ENCODE assay signal across 30 mouse cellular contexts in the genomic region with DNA sequence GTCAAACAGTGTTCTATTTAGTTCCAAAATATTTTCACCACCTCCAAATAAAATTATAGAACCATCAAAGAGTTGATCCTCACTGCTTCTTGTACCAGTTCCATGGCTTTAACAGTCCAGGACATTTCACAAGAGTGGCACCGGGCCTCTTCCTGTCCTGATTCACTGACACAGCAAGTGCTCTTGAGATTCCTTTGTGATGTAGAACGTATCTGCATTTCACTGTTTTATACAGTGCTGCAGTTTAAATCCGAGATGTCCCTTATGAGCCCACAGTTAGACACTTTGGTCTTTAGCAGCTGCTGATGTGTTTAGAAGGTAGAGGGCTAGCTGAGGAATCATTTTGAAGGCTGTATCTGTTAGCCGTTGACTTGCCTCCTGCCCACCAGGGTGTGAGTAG.
A peak's percentile ranks its signal among the peaks of the same experiment; 100 is the strongest.
DNase-seq lines count a peak whose midpoint lies in the region; ATAC-seq lines count a peak whose summit lies in the region.
"Had no signal": no experiment of that assay in that cellular context is flagged by ENCODE, and none has a peak within 500 bp of the region (broad histone marks: within the 10 kb centered on the region; RNA-seq: fewer than 3 reads in every experiment).

No protein-coding gene starts in this region.

- H3K4me1 ChIP-seq in forebrain, embryonic 10.5 days = peaks cover 32% of the 10 kb centered on the region
- H3K4me1 ChIP-seq in forebrain, embryonic 14.5 days (ENCODE audit: control insufficient read depth, insufficient read depth, low read length) = peaks cover 9% of the 10 kb centered on the region
- peaks cover 38% of the 10 kb centered on the region for H3K4me1 ChIP-seq in hindbrain, embryonic 10.5 days (replicated peaks)
- H3K4me1 ChIP-seq in hindbrain, embryonic 12.5 days = peaks cover 17% of the 10 kb centered on the region
- peaks cover 23% of the 10 kb centered on the region for H3K4me1 ChIP-seq in midbrain, embryonic 12.5 days
- peaks cover 24% of the 10 kb centered on the region for H3K4me1 ChIP-seq in midbrain, embryonic 13.5 days (replicated peaks)
- H3K4me1 ChIP-seq: intestine, embryonic 15.5 days had no signal

- DNase-seq in forebrain, embryonic 10.5 days (ENCODE audit: extremely low spot score, low spot score) = no peak
- no peak for DNase-seq in forebrain, embryonic 14.5 days (ENCODE audit: low spot score)
- DNase-seq in hindbrain, embryonic 10.5 days (ENCODE audit: low spot score) = no peak
- no peak for DNase-seq in frontal cortex, postnatal 10 days (ENCODE audit: low spot score in 2 of 2)
- DNase-seq: adrenal gland, adult 8-10 months; adrenal gland, postnatal 25 days; cerebellum, adult 11-12 months; cerebellum, adult 8-10 months; cerebellum, postnatal 10 days; cerebellum, postnatal 36 days; embryo, embryonic 11 days; forebrain, postnatal 0 days; gastrocnemius, postnatal 25 days; heart, postnatal 14 days; heart, postnatal 4 days had no signal

- no peak overlapping the region for H3K9ac ChIP-seq in forebrain, embryonic 14.5 days (ENCODE audit: low read length)
- no peak overlapping the region for H3K9ac ChIP-seq in hindbrain, embryonic 12.5 days
- H3K9ac ChIP-seq in midbrain, embryonic 12.5 days (replicated peaks) = no peak overlapping the region
- no peak overlapping the region for H3K9ac ChIP-seq in midbrain, embryonic 13.5 days (replicated peaks)
- H3K9ac ChIP-seq: embryonic facial prominence, embryonic 13.5 days; forebrain, embryonic 13.5 days; forebrain, postnatal 0 days; heart, embryonic 12.5 days; heart, embryonic 15.5 days; hindbrain, embryonic 13.5 days; intestine, embryonic 15.5 days had no signal

- peaks cover 89% of the 10 kb centered on the region for H3K27me3 ChIP-seq in forebrain, embryonic 10.5 days (ENCODE audit: poor library complexity, severe bottlenecking)
- peaks cover 15% of the 10 kb centered on the region; the same call in 1 of the 2 replicates for H3K27me3 ChIP-seq in forebrain, embryonic 14.5 days (replicated peaks; ENCODE audit: control insufficient read depth, insufficient read depth, low read length)
- H3K27me3 ChIP-seq in hindbrain, embryonic 10.5 days (ENCODE audit: insufficient read depth, poor library complexity, severe bottlenecking) = peaks cover 60% of the 10 kb centered on the region
- H3K27me3 ChIP-seq in hindbrain, embryonic 12.5 days = peaks cover 17% of the 10 kb centered on the region; the same call in 1 of the 2 replicates
- peaks cover 8% of the 10 kb centered on the region; the same call in 1 of the 2 replicates for H3K27me3 ChIP-seq in midbrain, embryonic 12.5 days
- peaks cover 18% of the 10 kb centered on the region; the same call in 1 of the 2 replicates for H3K27me3 ChIP-seq in midbrain, embryonic 13.5 days
- H3K27me3 ChIP-seq: heart, embryonic 12.5 days; heart, embryonic 15.5 days; intestine, embryonic 15.5 days had no signal

- no peaks in the 10 kb centered on the region for H3K9me3 ChIP-seq in forebrain, embryonic 10.5 days
- H3K9me3 ChIP-seq in forebrain, embryonic 14.5 days (replicated peaks; ENCODE audit: control insufficient read depth, low read length) = no peaks in the 10 kb centered on the region
- no peaks in the 10 kb centered on the region for H3K9me3 ChIP-seq in hindbrain, embryonic 10.5 days
- no peaks in the 10 kb centered on the region for H3K9me3 ChIP-seq in hindbrain, embryonic 12.5 days (replicated peaks)
- no peaks in the 10 kb centered on the region for H3K9me3 ChIP-seq in midbrain, embryonic 12.5 days
- no peaks in the 10 kb centered on the region for H3K9me3 ChIP-seq in midbrain, embryonic 13.5 days
- H3K9me3 ChIP-seq: embryonic facial prominence, embryonic 10.5 days; embryonic facial prominence, embryonic 13.5 days; forebrain, embryonic 13.5 days; heart, embryonic 12.5 days; heart, embryonic 15.5 days; hindbrain, embryonic 13.5 days; intestine, embryonic 15.5 days had no signal

- H3K4me2 ChIP-seq in forebrain, embryonic 14.5 days (ENCODE audit: low read length) = no peak overlapping the region
- no peak overlapping the region for H3K4me2 ChIP-seq in hindbrain, embryonic 12.5 days (replicated peaks)
- H3K4me2 ChIP-seq in midbrain, embryonic 12.5 days (replicated peaks) = no peak overlapping the region
- H3K4me2 ChIP-seq in midbrain, embryonic 13.5 days (replicated peaks) = no peak overlapping the region

- H3K4me3 ChIP-seq in forebrain, embryonic 10.5 days = no peak overlapping the region
- H3K4me3 ChIP-seq in forebrain, embryonic 14.5 days (ENCODE audit: low read depth, low read length) = no peak overlapping the region
- H3K4me3 ChIP-seq in hindbrain, embryonic 10.5 days = no peak overlapping the region
- no peak overlapping the region for H3K4me3 ChIP-seq in hindbrain, embryonic 12.5 days
- no peak overlapping the region for H3K4me3 ChIP-seq in midbrain, embryonic 12.5 days
- H3K4me3 ChIP-seq in midbrain, embryonic 13.5 days (replicated peaks) = no peak overlapping the region
- H3K4me3 ChIP-seq: erythroblast, embryonic 14.5 days had no signal

- no peaks in the 10 kb centered on the region for H3K36me3 ChIP-seq in forebrain, embryonic 10.5 days (replicated peaks)
- no peaks in the 10 kb centered on the region for H3K36me3 ChIP-seq in forebrain, embryonic 14.5 days (ENCODE audit: control insufficient read depth, insufficient read depth, low read length)
- H3K36me3 ChIP-seq in hindbrain, embryonic 10.5 days = no peaks in the 10 kb centered on the region
- no peaks in the 10 kb centered on the region for H3K36me3 ChIP-seq in hindbrain, embryonic 12.5 days
- H3K36me3 ChIP-seq in midbrain, embryonic 12.5 days = no peaks in the 10 kb centered on the region
- H3K36me3 ChIP-seq in midbrain, embryonic 13.5 days = no peaks in the 10 kb centered on the region
- H3K36me3 ChIP-seq: embryonic facial prominence, embryonic 10.5 days; embryonic facial prominence, embryonic 13.5 days; G1E; heart, embryonic 12.5 days; heart, embryonic 15.5 days; hindbrain, embryonic 13.5 days; intestine, embryonic 15.5 days had no signal

- ATAC-seq in forebrain, embryonic 14.5 days = no peak
- ATAC-seq in hindbrain, embryonic 12.5 days (ENCODE audit: low FRiP score) = no peak
- no peak for ATAC-seq in midbrain, embryonic 12.5 days (ENCODE audit: low FRiP score, low read depth)
- no peak for ATAC-seq in midbrain, embryonic 13.5 days
- ATAC-seq: activated CD4-positive, CD25-positive, alpha-beta regulatory T cell, adult 4 months; forebrain, embryonic 13.5 days; forebrain, postnatal 0 days; hindbrain, embryonic 16.5 days; intestine, embryonic 15.5 days; Patski had no signal

- peak overlapping the region; percentile 67; the same call in 1 of the 2 replicates for H3K27ac ChIP-seq in forebrain, embryonic 10.5 days
- no peak overlapping the region for H3K27ac ChIP-seq in forebrain, embryonic 14.5 days (ENCODE audit: low read depth, low read length)
- H3K27ac ChIP-seq in hindbrain, embryonic 10.5 days = peak overlapping the region; percentile 86; the same call in 1 of the 2 replicates
- no peak overlapping the region for H3K27ac ChIP-seq in hindbrain, embryonic 12.5 days
- H3K27ac ChIP-seq in midbrain, embryonic 12.5 days (replicated peaks) = peak overlapping the region; percentile 62; the same call in 1 of the 2 replicates
- no peak overlapping the region for H3K27ac ChIP-seq in midbrain, embryonic 13.5 days
- H3K27ac ChIP-seq: embryonic facial prominence, embryonic 13.5 days; forebrain, embryonic 13.5 days; heart, embryonic 15.5 days; hindbrain, embryonic 13.5 days; intestine, embryonic 15.5 days had no signal

- WGBS in forebrain, embryonic 10.5 days = 60% methylated on average over 4 of the region's 4 CpGs
- WGBS in forebrain, embryonic 14.5 days = 54% methylated on average over 4 of the region's 4 CpGs
- 48% methylated on average over 4 of the region's 4 CpGs for WGBS in hindbrain, embryonic 10.5 days
- WGBS in hindbrain, embryonic 12.5 days = 44% methylated on average over 4 of the region's 4 CpGs
- WGBS in midbrain, embryonic 12.5 days = 37% methylated on average over 4 of the region's 4 CpGs
- WGBS in midbrain, embryonic 13.5 days = 33% methylated on average over 4 of the region's 4 CpGs

Comparison
In these comparisons a context has a peak if more than half of its experiments do, and no peak if none do; other contexts are left out.
1. H3K27ac ChIP-seq: peak in forebrain, embryonic 10.5 days (single experiment), hindbrain, embryonic 10.5 days (single experiment) and midbrain, embryonic 12.5 days (single experiment); none in forebrain, embryonic 14.5 days (single experiment), hindbrain, embryonic 12.5 days (single experiment) and midbrain, embryonic 13.5 days (single experiment).